Mouse (Mus musculus): Measurements from ENCODE around the gene Rbpj. TPM values are rescaled to one million over a fixed set of nuclear protein-coding genes. Genes with fewer than 3 reads are reported as not detected.
A peak's percentile ranks its signal among the peaks of the same experiment; 100 is the strongest.

Rbpj gene
- total RNA-seq (2021), result 10 to 100 TPM; 21.4 to 27.7 TPM

GRCm38 (mm10) chr5:53465883-53466282 is at the start of gene Rbpj:
Gene Rbpj, plus strand, starts transcription at chr5:53466152.
- DNase-seq, result no peak

- DNase-seq, result no peak
These were observed 45.2 kb upstream of the Rbpj start for GRCm38 (mm10) chr5:53420777-53421176.

- DNase-seq, result no peak
These were observed 44.7 kb upstream of the Rbpj start for GRCm38 (mm10) chr5:53421291-53421690.

GRCm38 (mm10) chr5:53427411-53427810 is 38.5 kb upstream of the Rbpj start:
- no peak for DNase-seq

- no peak for DNase-seq
These were observed 36.1 kb upstream of the Rbpj start for GRCm38 (mm10) chr5:53429683-53430477.

- no peak for DNase-seq
These were observed 33.5 kb upstream of the Rbpj start for GRCm38 (mm10) chr5:53432451-53432850.

- DNase-seq, result no peak
These were observed 28.9 kb upstream of the Rbpj start for GRCm38 (mm10) chr5:53436905-53437632.

GRCm38 (mm10) chr5:53437767-53438166 is 28.2 kb upstream of the Rbpj start:
- no peak for DNase-seq

- no peak for DNase-seq
These were observed 27.7 kb upstream of the Rbpj start for GRCm38 (mm10) chr5:53438268-53438667.

- DNase-seq, result no peak
These were observed 26.3 kb upstream of the Rbpj start for GRCm38 (mm10) chr5:53439655-53440054.

GRCm38 (mm10) chr5:53444030-53444429 is 21.9 kb upstream of the Rbpj start:
- no peak for DNase-seq

GRCm38 (mm10) chr5:53450945-53451344 is 15.0 kb upstream of the Rbpj start:
- DNase-seq, result peak in 1 of 2 experiments; percentile 7

- DNase-seq, result no peak
These were observed 14.1 kb upstream of the Rbpj start for GRCm38 (mm10) chr5:53451829-53452228.

- DNase-seq, result no peak
These were observed 13.0 kb upstream of the Rbpj start for GRCm38 (mm10) chr5:53452920-53453319.

- peak; percentile 10 to 15 for DNase-seq
These were observed 11.2 kb upstream of the Rbpj start for GRCm38 (mm10) chr5:53454706-53455105.

- DNase-seq, result no peak
These were observed 10.5 kb upstream of the Rbpj start for GRCm38 (mm10) chr5:53455459-53455858.

- DNase-seq, result no peak
These were observed 5.8 kb upstream of the Rbpj start for GRCm38 (mm10) chr5:53460196-53460595.

- DNase-seq, result no peak
These were observed 2.6 kb upstream of the Rbpj start for GRCm38 (mm10) chr5:53463098-53464018.

GRCm38 (mm10) chr5:53466422-53467333 is 726 bp downstream of the Rbpj start:
- no peak for DNase-seq

- no peak for DNase-seq
These were observed 1.6 kb downstream of the Rbpj start for GRCm38 (mm10) chr5:53467602-53468001.

- DNase-seq, result no peak
These were observed 2.4 kb downstream of the Rbpj start for GRCm38 (mm10) chr5:53468366-53468765.

Measured in layer of hippocampus, postnatal 36 days (tissue).